Mouse (Mus musculus) ES-Bruce4 (cell line): ENCODE measurements around the gene Gli2. TPM values are rescaled to one million over a fixed set of nuclear protein-coding genes. Genes with fewer than 3 reads are reported as not detected.

Experiments used
- H3K27ac ChIP-seq: 2 replicates; pipeline ENCODE4 v1.5.1; 2012; ENCODE audit warnings: low read length, inconsistent platforms; ENCODE audit not compliant: insufficient read depth
- H3K27me3 ChIP-seq: 2 replicates; pipeline ENCODE4 v1.6.1; 2012; ENCODE audit warnings: mild to moderate bottlenecking, low read length, inconsistent platforms; ENCODE audit not compliant: control insufficient read depth, poor library complexity, insufficient read depth, severe bottlenecking
- H3K36me3 ChIP-seq: 2 replicates; pipeline ENCODE4 v1.6.1; 2012; ENCODE audit warnings: inconsistent platforms, mild to moderate bottlenecking, low read length, moderate library complexity; ENCODE audit not compliant: control insufficient read depth, poor library complexity, insufficient read depth, severe bottlenecking
- H3K4me1 ChIP-seq: one replicate; pipeline ENCODE4 v1.8.1; 2011; ENCODE audit warnings: low read length; ENCODE audit not compliant: control insufficient read depth, insufficient read depth
- H3K4me3 ChIP-seq: 2 replicates; pipeline ENCODE4 v1.5.1; 2011; ENCODE audit warnings: low read depth, mild to moderate bottlenecking, low read length
- H3K9ac ChIP-seq: 2 replicates; pipeline ENCODE4 v1.6.1; 2012; ENCODE audit warnings: low read depth, mild to moderate bottlenecking, inconsistent platforms; ENCODE audit not compliant: poor library complexity, severe bottlenecking
- H3K9me3 ChIP-seq: replicated peaks from 2 replicates; pipeline ENCODE4 v1.6.1; 2012; ENCODE audit warnings: mild to moderate bottlenecking, low read length, inconsistent platforms; ENCODE audit not compliant: control insufficient read depth, poor library complexity, insufficient read depth, severe bottlenecking
- CTCF ChIP-seq: IDR thresholded peaks from one replicate; pipeline ENCODE4 v1.8.1; 2011; ENCODE audit warnings: low read depth, low read length
- EP300 ChIP-seq: IDR thresholded peaks from 2 replicates; pipeline ENCODE4 v1.6.1; 2011; ENCODE audit warnings: low read depth, low read length; ENCODE audit not compliant: insufficient read depth
- POLR2A ChIP-seq: IDR thresholded peaks from one replicate; pipeline ENCODE4 v1.8.1; 2011; ENCODE audit warnings: low read length; ENCODE audit not compliant: insufficient read depth
- polyA plus RNA-seq: library from polyadenylated mRNA; stranded (reverse); fragments of >200 nt; gene quantifications from 2 replicates; pipeline ENCODE4 v1.2.4, GENCODE M21; 2011; ENCODE audit warnings: low read depth; ENCODE audit not compliant: missing spikeins, insufficient read depth, insufficient read length

Gli2 gene
- polyA plus RNA-seq, 1 experiment, result 10.9 TPM

DNA sequence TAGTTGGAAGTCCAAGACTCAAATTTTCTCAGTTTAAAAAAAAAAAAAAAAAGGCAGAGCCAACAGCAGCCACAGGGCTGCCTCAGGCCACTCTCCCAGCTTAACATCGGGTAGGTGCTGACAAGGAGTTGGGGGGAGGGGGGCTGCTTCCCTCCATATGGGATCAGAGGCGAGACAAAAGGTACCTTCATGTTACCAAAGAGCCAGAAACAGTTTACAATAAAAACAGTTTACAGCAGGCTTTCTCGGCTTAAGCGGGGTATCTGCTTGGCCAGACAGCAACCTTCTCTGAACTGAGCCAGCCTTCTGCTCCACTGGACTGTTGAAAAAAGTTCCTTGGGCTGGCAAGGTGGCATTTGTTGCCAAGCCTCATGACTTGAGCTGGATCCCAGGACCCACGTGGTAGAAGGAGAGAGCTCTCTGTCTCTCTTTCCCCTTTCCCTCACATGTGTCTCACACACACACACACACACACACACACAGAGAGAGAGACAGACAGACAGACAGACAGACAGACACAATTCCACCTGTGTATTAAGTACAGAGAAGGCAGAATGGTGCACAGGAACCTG lies 113.1 kb downstream of the Gli2 start:
- TF ChIP-seq CTCF (no peak), POLR2A (no peak), EP300 (no peak)
- no peak overlapping the region for H3K27ac ChIP-seq
- no peaks in the 10 kb centered on the region for H3K27me3 ChIP-seq
- H3K9me3 ChIP-seq, result no peaks in the 10 kb centered on the region
- no peak overlapping the region for H3K4me3 ChIP-seq
- H3K9ac ChIP-seq, result no peak overlapping the region
- no peaks in the 10 kb centered on the region for H3K4me1 ChIP-seq
- no peaks in the 10 kb centered on the region for H3K36me3 ChIP-seq

DNA sequence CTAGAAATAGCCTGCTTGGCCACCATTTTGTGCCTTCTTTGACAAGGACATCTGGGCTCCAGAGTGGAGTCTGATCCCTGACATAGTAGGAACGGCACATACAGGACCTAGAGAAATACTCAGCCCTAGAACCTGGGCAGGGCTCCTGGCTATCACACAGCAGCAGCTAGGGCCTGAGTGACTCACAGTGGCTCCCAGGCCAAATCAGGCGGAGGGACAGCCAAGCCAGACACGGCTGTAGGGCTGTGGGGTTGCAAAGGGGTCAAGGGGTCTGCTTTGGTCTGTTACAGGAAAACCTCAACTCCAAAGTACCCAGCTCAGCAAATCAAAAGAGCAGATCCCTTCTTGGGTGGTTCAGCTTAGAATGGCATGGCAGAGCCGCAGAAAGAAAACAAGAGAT lies 115.2 kb downstream of the Gli2 start:
- Histone ChIP-seq H3K36me3 (no peaks in the 10 kb centered on the region), H3K4me1 (no peaks in the 10 kb centered on the region)
- no peak for TF ChIP-seq POLR2A
- TF ChIP-seq CTCF, result no peak
- no peak for TF ChIP-seq EP300

GRCm38 (mm10) chr1:118936108-118936507 lies 117.3 kb downstream of the Gli2 start:
- Histone ChIP-seq H3K4me1 (no peaks in the 10 kb centered on the region), H3K9me3 (no peaks in the 10 kb centered on the region), H3K9ac (no peak overlapping the region), H3K36me3 (no peaks in the 10 kb centered on the region), H3K27ac (no peak overlapping the region), H3K4me3 (no peak overlapping the region), H3K27me3 (no peaks in the 10 kb centered on the region)
- TF ChIP-seq POLR2A (no peak), CTCF (no peak), EP300 (no peak)

More for the DNA sequence above, 115.2 kb downstream of the Gli2 start:
- Histone ChIP-seq H3K4me3 (no peak overlapping the region), H3K27me3 (no peaks in the 10 kb centered on the region), H3K9ac (no peak overlapping the region), H3K27ac (no peak overlapping the region), H3K9me3 (no peaks in the 10 kb centered on the region)

DNA sequence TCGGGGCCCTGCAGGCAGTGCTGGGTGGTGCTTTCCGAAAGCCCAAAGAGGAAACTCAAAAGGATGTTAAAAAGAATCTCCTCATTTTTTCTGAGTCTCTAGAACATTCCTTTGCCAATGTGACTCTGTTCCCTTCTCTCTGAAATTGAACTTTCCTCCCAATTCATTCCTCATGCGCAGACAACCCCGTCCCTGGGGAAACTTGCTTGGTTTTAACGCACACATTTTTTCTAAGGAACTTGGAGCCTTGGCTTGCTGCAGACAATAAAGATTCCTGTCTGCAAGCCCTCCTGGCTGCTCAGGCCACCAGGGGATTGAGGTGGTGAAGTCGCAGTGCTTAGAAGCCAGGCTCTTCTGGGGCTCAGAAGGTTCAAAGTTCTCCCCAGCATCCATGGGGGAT lies 117.9 kb downstream of the Gli2 start:
- H3K27ac ChIP-seq, result no peak overlapping the region
- no peak overlapping the region for H3K4me3 ChIP-seq
- no peaks in the 10 kb centered on the region for H3K27me3 ChIP-seq
- H3K9ac ChIP-seq, result no peak overlapping the region
- no peaks in the 10 kb centered on the region for H3K4me1 ChIP-seq
- TF ChIP-seq CTCF, result no peak
- no peak for TF ChIP-seq POLR2A
- H3K36me3 ChIP-seq, result no peaks in the 10 kb centered on the region
- H3K9me3 ChIP-seq, result no peaks in the 10 kb centered on the region

DNA sequence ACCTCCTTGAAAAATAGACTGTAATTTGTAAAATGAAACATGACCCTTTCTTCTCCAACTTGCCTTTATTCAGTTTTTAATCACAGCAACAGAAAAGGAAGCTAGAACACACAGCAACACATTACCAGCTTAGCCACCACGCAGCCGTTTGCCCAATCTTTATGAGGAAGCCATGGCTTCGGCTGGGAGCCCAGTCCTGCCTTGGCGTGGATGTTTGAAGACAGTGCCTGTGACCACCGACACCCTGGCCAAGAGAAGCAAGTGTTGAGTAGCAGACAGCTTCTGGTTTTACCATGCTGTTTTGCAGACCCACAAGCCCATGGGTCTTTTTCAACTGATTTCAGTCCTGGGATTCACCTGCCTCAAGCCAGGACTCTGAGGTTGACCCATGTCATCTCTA lies 121.3 kb downstream of the Gli2 start:
- Histone ChIP-seq H3K9ac (no peak overlapping the region), H3K9me3 (no peaks in the 10 kb centered on the region), H3K4me1 (no peaks in the 10 kb centered on the region), H3K27me3 (no peaks in the 10 kb centered on the region), H3K27ac (no peak overlapping the region), H3K4me3 (no peak overlapping the region), H3K36me3 (no peaks in the 10 kb centered on the region)
- no peak for TF ChIP-seq EP300
- TF ChIP-seq CTCF, result no peak
- TF ChIP-seq POLR2A, result no peak

DNA sequence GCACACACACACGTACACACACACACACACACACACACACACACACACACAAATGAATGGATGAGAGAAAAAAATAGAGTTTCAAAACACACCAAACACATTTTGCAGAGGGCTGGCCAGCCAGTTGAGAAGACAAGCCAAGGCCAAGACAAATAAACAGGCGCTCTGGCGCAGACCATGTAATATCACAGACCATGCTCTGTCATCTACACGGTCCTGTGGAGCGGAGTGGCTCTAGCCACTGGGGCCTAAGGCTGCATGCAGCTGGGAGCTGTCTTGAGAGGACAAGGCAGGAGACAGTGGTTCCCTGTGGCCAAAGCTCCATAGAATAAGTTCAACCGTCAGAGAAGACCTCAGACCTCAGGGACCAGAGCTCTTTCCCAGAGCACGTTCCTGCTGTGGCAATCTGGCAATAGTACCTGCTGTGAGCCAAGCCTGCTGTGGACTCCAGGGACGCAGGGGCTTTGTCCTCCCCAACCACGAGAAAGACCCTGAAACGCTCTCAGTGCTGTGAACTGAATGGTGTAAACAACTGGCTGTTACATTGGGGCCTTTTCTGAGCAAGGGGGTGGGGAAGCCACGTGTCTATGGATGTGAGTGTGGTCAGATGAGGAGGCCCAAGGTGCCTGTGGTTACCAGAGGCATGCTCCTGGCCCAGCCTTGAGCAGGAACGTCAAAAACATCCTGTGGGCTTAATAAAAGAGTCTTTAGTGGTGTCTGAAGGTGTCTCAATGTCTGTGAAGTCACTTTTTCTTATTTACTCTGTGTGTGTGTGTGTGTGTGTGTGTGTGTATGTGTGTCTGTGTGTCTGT lies 125.7 kb downstream of the Gli2 start:
- Histone ChIP-seq H3K4me3 (no peak overlapping the region), H3K9ac (no peak overlapping the region), H3K36me3 (no peaks in the 10 kb centered on the region), H3K4me1 (no peaks in the 10 kb centered on the region), H3K27me3 (no peaks in the 10 kb centered on the region), H3K27ac (no peak overlapping the region), H3K9me3 (no peaks in the 10 kb centered on the region)
- TF ChIP-seq POLR2A (no peak), CTCF (no peak), EP300 (no peak)
